In the genomic region with DNA sequence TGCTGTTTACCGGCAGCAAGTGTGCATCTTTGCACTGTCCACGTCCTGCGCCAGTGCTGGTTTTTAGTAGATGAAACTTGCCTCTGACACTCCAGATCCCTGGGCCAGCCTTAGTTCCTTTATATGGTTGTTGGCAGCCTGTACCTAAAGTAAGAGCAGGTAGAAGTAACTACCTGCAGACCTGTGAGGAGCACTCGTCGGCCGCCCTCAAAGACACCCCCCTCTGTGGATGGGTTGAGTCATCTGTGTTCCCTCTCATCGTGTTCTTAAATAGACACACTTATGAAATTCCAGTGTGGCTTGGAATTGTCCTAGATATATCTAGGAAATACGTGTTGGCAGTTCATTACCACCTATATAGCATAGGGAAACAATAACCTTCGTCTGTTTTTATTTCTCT, we compare ENCODE assay signal across 26 mouse cellular contexts.
"Had no signal": no experiment of that assay in that cellular context is flagged by ENCODE, and none has a peak within 500 bp of the region (broad histone marks: within the 10 kb centered on the region; RNA-seq: fewer than 3 reads in every experiment).

No protein-coding gene starts in this region.

- H3K9me3 ChIP-seq: heart, embryonic 15.5 days; hindbrain, embryonic 10.5 days; hindbrain, embryonic 13.5 days; hindbrain, embryonic 15.5 days; kidney, embryonic 15.5 days; limb, embryonic 10.5 days had no signal

- H3K9ac ChIP-seq: heart, embryonic 13.5 days; heart, embryonic 15.5 days; hindbrain, embryonic 13.5 days; hindbrain, embryonic 15.5 days; kidney, embryonic 15.5 days; limb, embryonic 12.5 days; liver, embryonic 13.5 days had no signal

- H3K4me1 ChIP-seq: heart, embryonic 15.5 days; hindbrain, embryonic 10.5 days; hindbrain, embryonic 15.5 days; kidney, embryonic 15.5 days; limb, embryonic 10.5 days; limb, embryonic 12.5 days; liver, embryonic 13.5 days had no signal

- H3K27ac ChIP-seq: gastrocnemius, adult 2 months; heart, adult 2 months; heart, embryonic 13.5 days; heart, embryonic 15.5 days; hindbrain, embryonic 10.5 days; hindbrain, embryonic 13.5 days; hindbrain, embryonic 15.5 days; hindbrain, postnatal 0 days; kidney, embryonic 15.5 days; kidney, postnatal 0 days; limb, embryonic 10.5 days; limb, embryonic 12.5 days; liver, embryonic 13.5 days had no signal

- H3K27me3 ChIP-seq: heart, embryonic 13.5 days; heart, embryonic 15.5 days; hindbrain, embryonic 13.5 days; hindbrain, embryonic 15.5 days; kidney, embryonic 15.5 days; limb, embryonic 12.5 days; liver, embryonic 13.5 days had no signal

- H3K4me2 ChIP-seq: heart, embryonic 13.5 days; heart, embryonic 15.5 days; hindbrain, embryonic 13.5 days; hindbrain, embryonic 15.5 days; kidney, embryonic 15.5 days; limb, embryonic 12.5 days; liver, embryonic 11.5 days; liver, embryonic 13.5 days had no signal

- ATAC-seq: hindbrain, postnatal 0 days; intestine, embryonic 16.5 days had no signal

- H3K36me3 ChIP-seq: hindbrain, embryonic 15.5 days; kidney, embryonic 15.5 days; limb, embryonic 12.5 days; liver, embryonic 13.5 days had no signal

- H3K4me3 ChIP-seq: gastrocnemius, adult 2 months; heart, adult 2 months; heart, embryonic 13.5 days; heart, embryonic 15.5 days; hindbrain, embryonic 10.5 days; hindbrain, embryonic 13.5 days; hindbrain, embryonic 15.5 days; kidney, embryonic 15.5 days; left cerebral cortex, adult 2 months; limb, embryonic 10.5 days; limb, embryonic 12.5 days; liver, embryonic 13.5 days had no signal

- DNase-seq: gastrocnemius, adult 2 months; gastrocnemius, postnatal 10 days; gastrocnemius, postnatal 25 days; heart, adult 2 months; heart, postnatal 4 days; kidney, adult 11 months; kidney, adult 2 months; kidney, adult 9 months; kidney, postnatal 14 days; kidney, postnatal 36 days; layer of hippocampus, adult 9-11 months; liver; liver, embryonic 13.5 days had no signal
